Mouse (Mus musculus) spleen, adult 10 weeks (tissue): ENCODE measurements around the gene Olfr988. TPM values are rescaled to one million over a fixed set of nuclear protein-coding genes. Genes with fewer than 3 reads are reported as not detected.

Experiments used
- polyA plus RNA-seq: library from polyadenylated mRNA; stranded (reverse); fragments of 350-450 nt; fragmentation: Illumina TruSeq; extraction: RNeasy Lipid Tissue Mini Kit (QIAGEN cat#74804); gene quantifications from one replicate; pipeline ENCODE4 v1.2.3, GENCODE M21; 2015; ENCODE audit warnings: low replicate concordance; ENCODE audit not compliant: insufficient read depth

The Olfr988 gene
- not detected for polyA plus RNA-seq

GRCm38 (mm10) chr2:85363127-85363526, at the start of gene Olfr988:
Gene Olfr988, minus strand, starts transcription at chr2:85363227.

GRCm38 (mm10) chr2:85409369-85409768, 46.3 kb upstream of the Olfr988 start, which contains the start of gene Olfr992:
Gene Olfr992, minus strand, starts transcription at chr2:85409469.

GRCm38 (mm10) chr2:85339215-85339614, 23.8 kb downstream of the Olfr988 start, which contains the start of gene Olfr987:
Gene Olfr987, minus strand, starts transcription at chr2:85339315.

Other genes starting within 250 kb of the Olfr988 start
- gene Aplnr, start 227.0 kb downstream of the Olfr988 start, polyA plus RNA-seq = 5.3 TPM
- 0.81 TPM for gene Lrrc55, start 166.0 kb downstream of the Olfr988 start, polyA plus RNA-seq
- gene Olfr987, start 23.9 kb downstream of the Olfr988 start, polyA plus RNA-seq = not detected
- not detected for gene Olfr992, start 46.2 kb upstream of the Olfr988 start, polyA plus RNA-seq
- gene Olfr993, start 51.6 kb upstream of the Olfr988 start, polyA plus RNA-seq = not detected
- not detected for gene Olfr994, start 73.2 kb upstream of the Olfr988 start, polyA plus RNA-seq
- gene Olfr995, start 80.4 kb upstream of the Olfr988 start, polyA plus RNA-seq = not detected
- gene 4833423E24Rik, start 155.8 kb upstream of the Olfr988 start, polyA plus RNA-seq = not detected
- gene Olfr996, start 216.0 kb upstream of the Olfr988 start, polyA plus RNA-seq = not detected
- not detected for gene Olfr998, start 225.7 kb upstream of the Olfr988 start, polyA plus RNA-seq
- not detected for gene Olfr1000, start 248.7 kb upstream of the Olfr988 start, polyA plus RNA-seq